Mouse (Mus musculus) olfactory bulb, adult 2 months (tissue): ENCODE measurements around the gene Dhh. TPM values are rescaled to one million over a fixed set of nuclear protein-coding genes. Genes with fewer than 3 reads are reported as not detected.

Source experiments
- H3K27ac ChIP-seq: fragments of 200-500 bp; 2 replicates; pipeline ENCODE4 v1.5.1; 2012; ENCODE audit warnings: low read depth, low read length; ENCODE audit not compliant: insufficient read depth
- H3K4me1 ChIP-seq: fragments of 200-500 bp; 2 replicates; pipeline ENCODE4 v1.6.1; 2012; ENCODE audit warnings: low read length; ENCODE audit not compliant: control insufficient read depth, insufficient read depth
- H3K4me3 ChIP-seq: fragments of 200-500 bp; 2 replicates; pipeline ENCODE4 v1.5.1; 2012; ENCODE audit warnings: mild to moderate bottlenecking, low read depth, low read length, moderate library complexity; ENCODE audit not compliant: insufficient read depth
- CTCF ChIP-seq: fragments of 200-500 bp; IDR thresholded peaks from 2 replicates; pipeline ENCODE4 v1.5.1; 2012; ENCODE audit warnings: low read depth, mild to moderate bottlenecking, low read length, moderate library complexity; ENCODE audit not compliant: insufficient read depth
- POLR2A ChIP-seq: fragments of 200-500 bp; IDR thresholded peaks from 2 replicates; pipeline ENCODE4 v1.6.1; 2012; ENCODE audit warnings: mild to moderate bottlenecking, low read depth, low read length, moderate library complexity; ENCODE audit not compliant: insufficient read depth
- WGBS: fragments of 180-500 bp; shearing (Covaris S2); methylation state at CpG from one replicate; pipeline ENCODE4 v1.1.7; 2018; 5-methylcytosine and 5-hydroxymethylcytosine counted together
- polyA plus RNA-seq: library from polyadenylated mRNA; stranded (reverse); fragments of >200 nt; gene quantifications from 2 replicates; pipeline ENCODE4 v1.2.4, GENCODE M21; 2012; ENCODE audit warnings: low replicate concordance; ENCODE audit not compliant: missing spikeins, insufficient read depth, insufficient read length

Gene Dhh
- polyA plus RNA-seq, 1 experiment: not detected

DNA sequence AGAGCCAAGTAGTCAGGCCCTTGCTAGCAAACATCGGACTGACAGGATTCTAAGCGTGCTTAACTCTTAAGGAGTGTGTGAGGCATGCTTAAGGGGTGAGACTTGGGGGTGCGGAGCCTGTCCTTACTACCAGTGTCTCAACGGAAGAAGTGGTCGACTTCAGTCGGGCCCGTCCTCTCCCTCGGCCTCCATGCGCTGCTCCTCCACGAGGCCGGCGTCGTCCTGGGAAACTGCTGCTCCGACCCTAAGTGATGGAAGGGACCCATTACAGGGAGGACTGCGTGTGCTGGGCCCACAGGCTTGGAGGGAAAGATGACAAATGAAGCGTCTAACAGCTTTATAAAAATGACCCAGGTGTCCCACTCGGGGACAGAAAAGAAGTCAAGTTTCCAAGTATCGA lies 37.4 kb downstream of the Dhh start:
- 94% methylated on average over 18 of the region's 18 CpGs for WGBS
- TF ChIP-seq POLR2A (no peak), CTCF (no peak)
- Histone ChIP-seq H3K4me1 (no peaks in the 10 kb centered on the region), H3K4me3 (no peak overlapping the region), H3K27ac (no peak overlapping the region)

DNA sequence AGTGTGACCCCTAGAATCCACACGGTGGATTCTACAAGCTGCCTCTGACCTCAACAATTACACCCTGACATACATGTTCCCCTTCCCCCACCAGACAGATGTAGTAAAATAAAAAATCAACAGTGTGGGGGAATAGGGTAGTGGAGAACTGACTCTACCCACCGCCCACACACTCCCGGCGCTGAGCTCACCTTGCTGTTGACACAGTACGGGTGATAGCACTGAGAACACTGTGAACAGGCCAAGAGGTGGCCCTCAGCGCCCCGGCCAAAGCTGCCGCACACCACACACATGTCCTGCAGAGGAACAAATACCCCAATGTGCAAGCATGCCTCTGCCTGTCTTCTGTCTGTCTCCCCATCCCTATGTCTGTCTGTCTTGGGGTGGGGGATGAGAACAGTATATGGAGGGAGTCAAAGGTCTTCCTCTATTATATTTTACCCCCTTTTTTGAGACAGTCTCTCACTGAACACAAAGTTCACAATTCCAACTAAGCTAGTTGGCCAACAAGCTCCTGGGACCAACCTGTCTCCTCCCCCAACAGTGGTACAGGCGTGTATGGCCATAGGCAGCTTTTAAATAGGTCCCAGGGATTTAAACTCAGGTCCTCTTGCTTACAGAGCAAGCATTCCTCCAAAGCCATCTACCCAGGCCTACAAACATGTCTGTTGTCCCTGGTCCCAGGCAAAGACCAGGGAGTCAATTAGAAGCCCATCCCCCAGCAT lies 38.9 kb downstream of the Dhh start:
- TF ChIP-seq CTCF (no peak), POLR2A (no peak)
- Histone ChIP-seq H3K27ac (no peak overlapping the region), H3K4me1 (no peaks in the 10 kb centered on the region), H3K4me3 (no peak overlapping the region)
- 67% methylated on average over 9 of the region's 9 CpGs for WGBS

DNA sequence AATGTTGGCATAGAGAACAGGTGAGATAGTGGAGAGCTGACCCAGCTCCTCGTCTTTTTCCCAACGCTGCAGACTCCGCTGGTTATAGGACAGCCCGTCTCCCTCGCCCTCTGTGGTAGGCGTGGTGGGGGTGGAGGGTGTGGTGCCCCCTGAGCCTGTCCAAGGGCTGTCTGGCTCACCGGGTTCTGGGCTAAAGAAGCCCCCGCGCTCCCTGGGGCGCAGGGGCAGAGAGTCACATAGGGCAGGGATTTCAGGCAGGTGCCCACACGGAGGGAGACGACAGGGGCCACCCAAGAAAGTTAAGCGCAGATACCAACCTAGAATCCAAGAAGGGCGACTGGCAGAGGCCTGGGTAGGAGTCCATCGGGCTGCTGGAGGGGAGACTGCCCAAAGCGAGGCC lies 44.1 kb downstream of the Dhh start:
- Histone ChIP-seq H3K27ac (no peak overlapping the region), H3K4me3 (no peak overlapping the region), H3K4me1 (no peaks in the 10 kb centered on the region)
- TF ChIP-seq POLR2A: no peak
- TF ChIP-seq CTCF: no peak
- 93% methylated on average over 16 of the region's 16 CpGs for WGBS

DNA sequence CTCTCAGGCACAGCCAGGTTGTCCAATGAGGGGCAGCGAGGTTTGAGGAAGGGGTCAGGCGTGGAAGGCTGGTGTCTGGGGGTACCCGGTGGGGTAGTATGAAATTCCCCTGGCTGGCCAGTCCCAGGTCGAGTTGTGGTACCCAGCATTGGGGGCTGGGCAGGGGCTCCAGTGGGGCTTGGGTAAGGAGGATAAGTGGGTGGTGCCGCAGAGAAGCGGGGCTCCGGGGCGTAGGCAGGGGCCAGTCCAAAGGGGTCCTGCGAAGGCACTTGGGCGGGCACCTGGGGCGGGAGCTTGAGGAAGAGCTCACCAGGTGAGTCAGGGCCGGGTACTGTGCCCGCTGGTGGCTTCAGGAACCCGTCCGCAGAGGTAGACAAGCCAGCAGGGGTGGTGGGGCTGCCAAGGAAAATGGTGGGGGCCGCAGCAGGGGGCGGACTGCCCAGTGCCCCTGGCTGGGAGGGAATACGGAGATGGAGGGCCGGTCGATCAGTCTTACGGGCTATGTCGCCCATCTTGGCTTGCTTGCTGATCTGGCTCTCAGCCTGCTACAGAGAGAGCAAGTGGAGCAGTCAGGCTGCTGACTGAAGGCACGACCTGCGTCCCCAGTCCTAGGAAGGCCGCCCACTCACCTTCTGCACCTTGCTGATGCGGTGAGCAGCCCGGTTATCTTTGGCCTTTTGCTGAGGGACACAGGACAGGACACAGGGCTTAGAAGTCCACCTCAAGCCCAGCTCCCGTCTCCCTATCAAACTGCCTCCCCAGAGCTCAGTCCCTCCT lies 45.0 kb downstream of the Dhh start:
- Histone ChIP-seq H3K4me1 (no peaks in the 10 kb centered on the region), H3K27ac (no peak overlapping the region), H3K4me3 (no peak overlapping the region)
- 91% methylated on average over 28 of the region's 28 CpGs for WGBS
- TF ChIP-seq CTCF (no peak), POLR2A (no peak)

DNA sequence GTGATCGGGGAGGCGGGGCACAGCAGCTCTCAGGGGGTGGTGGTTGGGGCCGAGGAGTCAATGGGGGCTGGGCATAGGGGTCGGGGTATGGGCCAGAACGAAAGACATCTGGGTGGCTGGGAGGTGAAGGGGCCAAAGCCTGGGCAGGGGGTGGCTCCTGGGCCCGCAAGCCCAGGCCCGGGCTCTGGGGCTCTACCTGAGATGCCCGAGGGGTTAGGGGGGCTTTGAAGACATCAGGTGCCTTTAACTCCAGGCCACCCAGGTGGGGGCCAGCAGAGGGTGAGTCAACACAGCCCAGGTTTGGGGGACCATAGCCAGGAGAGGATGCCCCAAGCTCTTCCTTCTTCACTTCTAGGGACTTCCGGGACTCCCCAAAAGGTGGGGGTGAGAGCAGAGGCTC lies 45.6 kb downstream of the Dhh start:
- Histone ChIP-seq H3K4me1 (no peaks in the 10 kb centered on the region), H3K4me3 (no peak overlapping the region), H3K27ac (no peak overlapping the region)
- no peak for TF ChIP-seq POLR2A
- no peak for TF ChIP-seq CTCF
- WGBS: 86% methylated on average over 9 of the region's 9 CpGs

DNA sequence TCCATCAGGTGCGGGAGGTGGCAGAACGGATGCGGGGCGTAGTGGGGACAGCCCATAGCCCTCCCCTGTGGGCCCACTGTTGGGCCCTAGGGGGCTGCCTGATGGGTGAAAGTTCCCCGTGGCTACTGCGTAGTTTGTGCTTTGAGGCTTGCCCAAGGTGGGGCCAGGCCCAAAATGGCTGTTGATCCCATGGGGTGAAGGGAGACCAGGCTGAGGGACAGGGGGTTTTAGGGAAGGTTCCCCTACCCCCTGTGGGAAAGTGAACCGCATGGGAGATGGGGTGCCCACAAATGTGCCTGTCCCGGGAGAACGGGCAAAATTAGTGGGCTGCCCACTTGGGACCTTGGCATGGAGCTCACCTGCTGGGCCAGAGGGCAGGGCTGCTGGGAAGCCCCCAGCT lies 46.3 kb downstream of the Dhh start:
- H3K4me3 ChIP-seq: no peak overlapping the region
- no peak overlapping the region for H3K27ac ChIP-seq
- H3K4me1 ChIP-seq: no peaks in the 10 kb centered on the region
- TF ChIP-seq CTCF (no peak), POLR2A (no peak)
- WGBS: 87% methylated on average over 9 of the region's 9 CpGs

DNA sequence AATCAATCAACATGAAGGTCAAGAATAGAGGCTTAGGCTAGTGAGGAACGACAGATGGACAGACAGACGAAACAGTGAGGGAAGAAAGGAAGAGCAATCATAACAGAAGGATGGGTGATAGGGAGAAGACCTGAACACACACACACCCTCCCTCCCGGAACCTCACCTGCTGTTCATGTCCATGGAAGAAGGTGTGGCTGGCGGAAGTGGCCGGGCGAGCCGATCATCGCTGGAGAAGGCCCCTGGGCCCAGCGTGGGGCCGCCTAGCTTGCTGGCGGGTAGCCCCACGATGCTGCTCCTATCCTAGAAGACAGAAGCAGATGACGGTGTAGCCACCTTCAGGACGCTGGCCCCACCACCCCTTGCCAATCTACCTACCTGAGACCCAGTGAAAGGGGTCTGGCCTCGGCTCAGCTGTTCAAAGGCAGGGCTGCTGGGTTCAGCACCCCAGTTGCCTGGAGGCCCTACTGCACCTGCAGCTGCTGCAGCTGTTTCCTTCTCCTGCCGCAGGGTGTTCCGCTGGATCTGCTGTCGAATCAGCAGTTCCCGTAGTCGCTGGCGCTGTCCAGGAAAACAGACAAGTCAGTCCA lies 47.0 kb downstream of the Dhh start:
- H3K4me3 ChIP-seq: no peak overlapping the region
- 88% methylated on average over 21 of the region's 21 CpGs for WGBS
- no peak for TF ChIP-seq POLR2A
- TF ChIP-seq CTCF: no peak
- no peaks in the 10 kb centered on the region for H3K4me1 ChIP-seq
- no peak overlapping the region for H3K27ac ChIP-seq

DNA sequence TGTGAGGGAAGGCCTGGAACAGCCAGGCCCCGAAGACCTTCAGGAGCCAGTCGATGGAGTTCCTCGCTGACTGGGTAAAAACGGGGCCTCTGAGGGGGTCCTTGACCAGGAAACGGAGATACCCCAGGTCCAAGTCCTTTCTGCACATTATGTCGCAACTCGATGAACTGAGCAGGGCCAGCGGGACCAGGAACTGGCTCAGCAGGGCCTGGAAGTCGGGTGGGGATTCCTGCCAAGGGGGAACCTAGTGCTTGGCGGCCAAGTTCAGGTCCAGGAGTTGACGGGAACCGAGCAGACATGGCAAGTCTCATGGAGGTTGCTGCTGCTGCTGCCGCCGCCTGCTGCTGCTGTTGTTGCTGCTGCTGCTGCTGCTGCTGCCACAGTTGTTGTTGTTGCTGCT lies 47.7 kb downstream of the Dhh start:
- 83% methylated on average over 14 of the region's 14 CpGs for WGBS
- Histone ChIP-seq H3K4me3 (no peak overlapping the region), H3K4me1 (no peaks in the 10 kb centered on the region), H3K27ac (no peak overlapping the region)
- TF ChIP-seq CTCF (no peak), POLR2A (no peak)

DNA sequence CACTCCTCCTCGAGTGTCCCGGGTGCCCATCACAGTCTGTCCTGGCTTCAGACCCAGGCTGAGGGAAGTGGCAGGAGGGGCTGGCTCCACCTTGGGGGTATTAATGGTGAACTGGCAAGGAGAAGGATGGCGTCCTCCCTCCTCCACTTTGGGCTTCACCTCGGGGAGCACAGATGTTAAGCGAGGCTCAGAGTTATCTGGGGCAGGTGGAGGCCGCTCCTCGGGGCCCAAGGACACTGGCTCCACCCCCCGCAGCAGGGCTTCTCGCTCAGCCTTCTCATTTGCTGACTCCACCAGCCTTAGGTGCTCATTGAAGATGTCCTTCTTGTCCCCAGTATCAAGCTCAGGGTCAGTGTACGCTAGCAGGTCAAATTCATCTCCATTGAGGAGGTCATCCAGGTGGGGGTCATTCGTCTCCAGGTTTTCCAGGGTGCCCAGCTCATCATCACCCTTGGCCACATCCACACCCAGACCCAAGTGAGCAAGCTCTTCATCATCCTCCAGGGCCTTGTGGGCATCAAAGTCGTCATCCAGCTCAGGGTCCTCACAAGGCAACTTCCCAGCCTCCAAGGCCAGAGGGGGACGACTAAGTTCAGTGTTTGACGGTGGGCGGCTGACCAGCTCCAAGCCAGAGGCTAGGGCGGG lies 48.3 kb downstream of the Dhh start:
- no peaks in the 10 kb centered on the region for H3K4me1 ChIP-seq
- 86% methylated on average over 16 of the region's 16 CpGs for WGBS
- no peak for TF ChIP-seq CTCF
- TF ChIP-seq POLR2A: no peak
- H3K27ac ChIP-seq: no peak overlapping the region
- H3K4me3 ChIP-seq: no peak overlapping the region
